Mouse (Mus musculus) heart, embryonic 12.5 days (tissue): ENCODE data around the gene Scn4a. TPM values are rescaled to one million over a fixed set of nuclear protein-coding genes. Genes with fewer than 3 reads are reported as not detected.

Source experiments
- ATAC-seq: fragments of 200-750 bp; cut with Nextera tagmentation; 2 replicates; pipeline ENCODE4 v1.8.0; 2017; ENCODE audit warnings: moderate TSS enrichment, moderate library complexity; ENCODE audit not compliant: insufficient number of reproducible peaks, low FRiP score
- H3K27ac ChIP-seq: fragments of 300-500 bp; sonication (generic); 2 replicates; pipeline ENCODE4 v1.5.1; 2016; ENCODE audit warnings: mild to moderate bottlenecking, moderate library complexity; ENCODE audit not compliant: poor library complexity, severe bottlenecking
- H3K27me3 ChIP-seq: fragments of 300-500 bp; sonication (generic); replicated peaks from 2 replicates; pipeline ENCODE4 v1.6.1; 2016; ENCODE audit warnings: mild to moderate bottlenecking, moderate library complexity
- H3K36me3 ChIP-seq: fragments of 300-500 bp; sonication (generic); 2 replicates; pipeline ENCODE4 v1.6.1; 2016; ENCODE audit warnings: mild to moderate bottlenecking, moderate library complexity
- H3K4me1 ChIP-seq: fragments of 300-500 bp; sonication (generic); replicated peaks from 2 replicates; pipeline ENCODE4 v1.6.1; 2016; ENCODE audit warnings: mild to moderate bottlenecking
- H3K4me2 ChIP-seq: fragments of 300-500 bp; sonication (generic); 2 replicates; pipeline ENCODE4 v1.6.1; 2016; ENCODE audit warnings: mild to moderate bottlenecking, moderate library complexity
- H3K4me3 ChIP-seq: fragments of 300-500 bp; sonication (generic); 2 replicates; pipeline ENCODE4 v1.5.1; 2016; ENCODE audit warnings: mild to moderate bottlenecking
- H3K9ac ChIP-seq: fragments of 300-500 bp; sonication (generic); 2 replicates; pipeline ENCODE4 v1.6.1; 2016; ENCODE audit warnings: mild to moderate bottlenecking, moderate library complexity
- H3K9me3 ChIP-seq: fragments of 300-500 bp; sonication (generic); replicated peaks from 2 replicates; pipeline ENCODE4 v1.6.1; 2016; ENCODE audit warnings: mild to moderate bottlenecking, moderate library complexity
- WGBS: fragments of 180-500 bp; shearing (Covaris S2); methylation state at CpG from one replicate; pipeline ENCODE4 v1.1.7; 2016; 5-methylcytosine and 5-hydroxymethylcytosine counted together
- polyA plus RNA-seq: library from polyadenylated mRNA; unstranded; fragments of >200 nt; fragmentation: Nextera tagmentation; extraction: Ambion mirVana; gene quantifications from 2 replicates; pipeline ENCODE4 v1.2.1, GENCODE M21; 2016

The Scn4a gene
- polyA plus RNA-seq, 1 experiment from 2014 or later: 0.08 TPM

DNA sequence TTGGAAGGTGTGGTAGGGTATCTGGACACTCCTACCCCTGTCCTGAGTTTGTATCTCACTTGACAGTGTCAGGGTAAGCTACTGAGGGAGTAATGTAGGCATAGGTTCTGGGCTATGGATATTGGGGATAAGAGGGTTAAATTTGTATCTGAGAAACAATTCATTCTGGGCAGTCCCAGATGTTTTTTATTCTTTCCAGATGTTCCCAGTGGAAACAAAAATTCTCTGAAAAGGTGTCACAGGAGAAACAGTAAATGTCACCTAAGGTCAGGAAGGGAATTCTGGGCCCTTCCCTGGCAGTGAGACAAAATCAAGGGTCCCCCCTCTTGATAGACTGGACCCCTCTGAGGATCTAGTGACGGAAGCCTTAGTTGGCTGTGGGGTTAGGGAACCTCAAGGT, 36.7 kb downstream of the Scn4a start:
- Histone ChIP-seq H3K4me3 (no peak overlapping the region), H3K9me3 (no peaks in the 10 kb centered on the region), H3K4me1 (peaks cover 14% of the 10 kb centered on the region), H3K4me2 (no peak overlapping the region), H3K36me3 (no peaks in the 10 kb centered on the region), H3K9ac (no peak overlapping the region), H3K27ac (no peak overlapping the region), H3K27me3 (no peaks in the 10 kb centered on the region)
- ATAC-seq: no peak
- 77% methylated on average over 1 of the region's 1 CpGs for WGBS

DNA sequence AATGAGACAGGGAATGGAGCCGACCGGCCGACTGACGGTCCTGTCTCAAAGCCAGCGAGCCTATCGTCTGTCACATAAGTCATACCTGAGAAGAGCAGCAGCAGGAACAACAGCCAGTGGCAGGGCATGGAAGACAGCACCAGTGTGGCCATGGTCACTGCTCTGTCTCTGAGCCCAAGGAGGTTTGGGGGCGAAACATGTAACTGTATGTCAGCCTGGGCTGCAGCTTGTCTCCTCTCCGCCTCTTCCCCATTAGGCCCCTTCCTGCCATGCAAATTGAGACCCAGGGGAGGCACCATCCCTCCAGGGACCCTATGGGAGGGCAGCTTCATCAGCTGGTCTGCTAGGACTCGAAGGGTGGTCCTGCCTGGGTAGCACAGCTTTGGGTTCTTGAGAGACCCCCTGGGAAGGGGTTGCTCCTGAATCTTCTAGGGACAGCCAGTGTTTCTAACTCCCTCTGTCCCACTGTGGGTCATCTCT, 38.7 kb downstream of the Scn4a start, which contains the start of gene Cd79b:
Gene Cd79b, minus strand, starts transcription at position 430 of the 480 bp plus-strand sequence.
- no peaks in the 10 kb centered on the region for H3K36me3 ChIP-seq
- H3K4me3 ChIP-seq: no peak within 1 kb of the TSS
- no peak within 1 kb of the TSS for H3K9ac ChIP-seq
- H3K4me1 ChIP-seq: peaks cover 14% of the 10 kb centered on the region
- no peak within 1 kb of the TSS for H3K4me2 ChIP-seq
- no peaks in the 10 kb centered on the region for H3K27me3 ChIP-seq
- H3K9me3 ChIP-seq: no peaks in the 10 kb centered on the region
- H3K27ac ChIP-seq: no peak within 1 kb of the TSS
- 63% methylated on average over 9 of the region's 9 CpGs for WGBS
- ATAC-seq: no peak

DNA sequence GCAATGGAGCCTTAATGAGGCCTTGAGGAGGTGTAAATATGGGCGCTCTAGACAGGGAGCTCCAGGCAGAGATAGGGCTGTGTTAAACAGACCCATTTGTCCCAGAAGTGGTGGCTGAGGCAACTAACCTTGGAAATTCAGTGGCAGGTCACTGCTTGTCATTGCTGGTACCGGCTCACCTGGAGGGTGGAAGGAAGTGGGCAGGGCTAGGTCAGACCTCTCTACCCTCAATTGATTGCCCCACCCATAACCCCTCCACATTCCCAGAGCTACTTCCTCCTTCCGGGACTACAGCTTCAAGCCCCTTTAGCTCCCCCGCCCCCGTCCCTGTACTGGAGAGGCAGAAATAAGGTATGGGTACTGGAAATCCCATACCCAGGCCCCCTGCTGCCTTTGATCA, 39.6 kb downstream of the Scn4a start:
- no peaks in the 10 kb centered on the region for H3K9me3 ChIP-seq
- H3K4me3 ChIP-seq: no peak overlapping the region
- no peaks in the 10 kb centered on the region for H3K27me3 ChIP-seq
- no peak overlapping the region for H3K27ac ChIP-seq
- H3K36me3 ChIP-seq: no peaks in the 10 kb centered on the region
- 62% methylated on average over 5 of the region's 5 CpGs for WGBS
- H3K9ac ChIP-seq: no peak overlapping the region
- no peak overlapping the region for H3K4me2 ChIP-seq
- peaks cover 9% of the 10 kb centered on the region for H3K4me1 ChIP-seq
- no peak for ATAC-seq

DNA sequence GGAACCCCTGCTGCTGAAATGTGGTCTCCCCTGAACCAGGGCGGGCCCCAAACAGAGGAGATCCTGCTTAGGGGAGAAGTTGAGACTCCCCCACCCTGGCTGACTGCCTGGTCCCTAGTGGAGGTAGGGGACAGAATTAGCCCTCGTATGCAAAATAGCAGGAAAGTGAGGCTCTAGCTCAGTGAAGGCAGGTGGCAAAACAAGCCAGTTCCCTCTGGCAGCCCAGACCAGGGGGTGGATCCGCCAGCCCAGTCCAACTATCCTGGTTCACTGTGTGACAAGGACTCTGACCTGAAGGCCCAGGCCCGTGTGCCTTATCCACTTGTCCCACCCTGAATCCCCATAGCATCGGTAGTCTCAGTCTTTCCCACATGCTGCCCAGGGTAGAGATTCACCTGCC, 43.0 kb downstream of the Scn4a start:
- 63% methylated on average over 5 of the region's 5 CpGs for WGBS
- Histone ChIP-seq H3K9ac (no peak overlapping the region), H3K4me1 (peaks cover 6% of the 10 kb centered on the region; the same call in 1 of the 2 replicates), H3K4me3 (no peak overlapping the region), H3K27ac (no peak overlapping the region), H3K27me3 (no peaks in the 10 kb centered on the region), H3K36me3 (no peaks in the 10 kb centered on the region), H3K9me3 (no peaks in the 10 kb centered on the region), H3K4me2 (no peak overlapping the region)
- no peak for ATAC-seq

DNA sequence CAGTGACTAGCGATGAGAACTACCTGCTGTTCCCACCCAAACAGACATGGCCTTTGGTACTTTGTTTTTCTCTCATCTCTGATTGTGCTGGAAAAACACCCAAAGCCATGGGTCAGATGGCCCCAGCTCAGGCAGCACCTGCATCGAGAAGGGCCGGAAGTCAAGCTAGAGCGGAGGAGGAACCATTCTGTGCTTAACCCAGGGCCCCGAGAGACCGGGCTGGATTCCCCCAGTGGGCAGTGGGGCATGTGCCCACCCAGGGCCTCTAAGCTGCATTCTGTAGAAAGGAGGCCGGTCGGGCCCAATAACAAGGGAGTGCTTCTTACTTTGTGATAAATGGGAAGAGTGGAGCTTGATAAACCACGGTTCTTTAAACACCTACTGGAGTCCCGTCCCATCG, 44.9 kb downstream of the Scn4a start:
- ATAC-seq: no peak
- 85% methylated on average over 11 of the region's 11 CpGs for WGBS
- Histone ChIP-seq H3K27me3 (no peaks in the 10 kb centered on the region), H3K9me3 (no peaks in the 10 kb centered on the region), H3K36me3 (no peaks in the 10 kb centered on the region), H3K4me2 (no peak overlapping the region), H3K4me3 (no peak overlapping the region), H3K9ac (no peak overlapping the region), H3K4me1 (no peaks in the 10 kb centered on the region), H3K27ac (no peak overlapping the region)

DNA sequence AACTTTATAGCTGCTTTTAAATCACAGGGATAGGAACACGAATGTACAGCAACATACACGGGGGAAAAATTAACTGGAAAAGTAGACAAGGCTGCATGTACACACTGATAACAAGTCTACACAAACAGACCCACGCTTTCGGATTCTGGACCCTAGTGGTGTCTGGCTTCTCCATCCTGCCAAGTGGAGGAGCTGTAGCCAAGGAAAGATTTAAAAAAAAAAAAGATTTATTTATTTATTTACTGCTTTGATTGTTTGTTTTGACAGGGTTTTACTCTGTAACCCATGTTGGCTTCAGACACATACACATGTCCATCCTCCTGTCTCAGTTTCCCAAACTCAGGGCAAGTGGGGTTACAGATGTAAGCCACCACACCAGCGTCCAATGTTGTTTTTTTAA, 45.7 kb downstream of the Scn4a start:
- Histone ChIP-seq H3K36me3 (no peaks in the 10 kb centered on the region), H3K9me3 (no peaks in the 10 kb centered on the region), H3K9ac (no peak overlapping the region), H3K27me3 (no peaks in the 10 kb centered on the region), H3K27ac (no peak overlapping the region), H3K4me2 (no peak overlapping the region), H3K4me3 (no peak overlapping the region), H3K4me1 (no peaks in the 10 kb centered on the region)
- no peak for ATAC-seq
- 64% methylated on average over 5 of the region's 5 CpGs for WGBS

DNA sequence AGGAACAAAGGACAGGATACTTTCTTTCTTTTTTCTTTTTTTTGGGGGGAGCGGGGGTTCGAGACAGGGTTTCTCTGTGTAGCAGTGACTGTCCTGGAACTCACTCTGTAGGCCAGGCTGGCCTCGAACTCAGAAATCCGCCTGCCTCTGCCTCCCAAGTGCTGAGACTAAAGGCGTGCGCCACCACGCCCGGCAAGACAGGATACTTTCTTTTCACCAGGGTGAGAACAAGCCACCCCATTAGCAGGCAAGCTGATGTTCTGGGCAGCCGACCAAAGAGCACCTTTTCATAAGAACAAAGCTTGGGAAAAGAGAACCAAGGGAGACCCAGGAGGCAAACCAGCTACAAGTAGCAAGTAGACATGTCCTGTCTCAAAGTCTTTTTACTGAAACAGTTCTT, 46.3 kb downstream of the Scn4a start:
- Histone ChIP-seq H3K27me3 (no peaks in the 10 kb centered on the region), H3K4me2 (no peak overlapping the region), H3K27ac (no peak overlapping the region), H3K4me3 (no peak overlapping the region), H3K36me3 (no peaks in the 10 kb centered on the region), H3K9me3 (no peaks in the 10 kb centered on the region), H3K9ac (no peak overlapping the region), H3K4me1 (no peaks in the 10 kb centered on the region)
- WGBS: 80% methylated on average over 9 of the region's 9 CpGs
- ATAC-seq: no peak

DNA sequence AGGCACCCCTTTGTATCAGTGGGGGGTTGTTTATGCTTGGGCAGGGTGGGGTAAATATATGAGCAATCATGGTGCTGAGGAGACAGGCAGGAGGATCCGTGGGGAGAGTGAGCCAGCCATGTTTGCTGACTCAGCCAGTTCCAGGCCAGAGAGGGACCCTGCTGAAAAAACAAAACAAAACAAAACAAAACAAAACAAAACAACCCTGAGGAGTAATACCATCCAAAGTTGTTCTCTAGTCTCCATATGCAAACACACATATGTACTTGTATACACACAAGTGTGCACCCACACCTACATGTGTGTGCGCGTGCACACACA, 47.1 kb downstream of the Scn4a start:
- Histone ChIP-seq H3K9me3 (no peaks in the 10 kb centered on the region), H3K4me3 (no peak overlapping the region), H3K36me3 (no peaks in the 10 kb centered on the region), H3K27ac (no peak overlapping the region), H3K4me2 (no peak overlapping the region), H3K9ac (no peak overlapping the region), H3K27me3 (no peaks in the 10 kb centered on the region), H3K4me1 (no peaks in the 10 kb centered on the region)
- ATAC-seq: no peak
- whole genome bisulfite sequencing: 85% methylated on average over 3 of the region's 3 CpGs

DNA sequence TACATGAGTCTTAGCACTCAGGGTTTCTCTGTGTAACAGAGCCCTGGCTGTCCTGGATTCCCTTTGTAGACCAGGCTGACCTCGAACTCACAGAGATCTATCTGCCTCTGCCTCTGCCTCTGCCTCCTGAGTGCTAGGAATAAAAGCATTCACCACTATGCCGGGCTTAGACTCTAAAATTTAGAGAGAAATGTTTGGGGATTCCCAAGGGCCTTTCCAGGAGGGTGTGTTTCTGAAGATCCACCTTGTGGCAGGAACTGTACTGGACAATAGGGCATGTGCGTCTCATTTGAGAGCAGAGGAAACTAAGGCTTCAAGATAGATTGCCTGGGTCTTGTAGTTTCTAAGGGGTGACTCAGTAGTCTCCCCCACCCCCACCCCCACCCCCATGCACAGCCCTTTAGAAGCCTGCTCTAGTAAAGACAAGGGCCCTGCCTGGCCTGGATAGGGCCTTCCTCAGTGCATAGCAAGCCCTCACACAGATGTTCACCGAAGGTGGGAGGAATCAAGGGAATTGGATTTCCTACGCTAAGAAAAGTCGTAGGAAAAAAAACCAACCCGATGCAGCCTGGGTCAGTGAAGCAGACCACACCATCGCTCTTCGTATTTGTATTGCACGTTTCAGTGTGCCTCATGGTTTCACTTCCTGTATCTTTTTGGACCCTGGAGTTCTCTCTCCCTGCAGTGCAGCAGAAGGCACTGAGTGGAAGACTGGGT, 47.6 kb downstream of the Scn4a start:
- no peak for ATAC-seq
- H3K4me1 ChIP-seq: no peaks in the 10 kb centered on the region
- H3K9me3 ChIP-seq: no peaks in the 10 kb centered on the region
- no peak overlapping the region for H3K27ac ChIP-seq
- no peak overlapping the region for H3K4me2 ChIP-seq
- no peak overlapping the region for H3K9ac ChIP-seq
- WGBS: 84% methylated on average over 10 of the region's 10 CpGs
- H3K4me3 ChIP-seq: no peak overlapping the region
- no peaks in the 10 kb centered on the region for H3K36me3 ChIP-seq
- no peaks in the 10 kb centered on the region for H3K27me3 ChIP-seq

DNA sequence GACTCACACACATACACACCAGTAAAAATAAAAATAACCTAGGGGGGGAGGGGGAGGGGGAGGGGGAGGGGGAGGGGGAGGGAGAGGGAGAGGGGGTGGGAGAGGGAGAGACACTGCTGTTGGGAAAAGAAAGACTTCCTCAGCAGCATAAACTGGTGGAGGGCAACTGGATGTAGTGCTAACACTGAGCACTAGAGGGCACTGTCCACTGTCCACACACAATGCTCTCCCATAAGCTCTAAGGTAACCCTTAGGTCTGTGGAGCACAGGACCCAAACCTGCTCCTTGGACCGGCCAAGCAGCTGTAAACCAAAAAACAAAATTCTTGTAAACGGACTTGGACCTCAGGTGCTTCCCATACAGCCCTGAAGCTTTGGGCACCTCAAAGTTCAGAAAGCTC, 50.5 kb downstream of the Scn4a start:
- ATAC-seq: no peak
- 20% methylated on average over 2 of the region's 2 CpGs for WGBS
- Histone ChIP-seq H3K9ac (no peak overlapping the region), H3K4me1 (no peaks in the 10 kb centered on the region), H3K4me3 (no peak overlapping the region), H3K4me2 (no peak overlapping the region), H3K36me3 (no peaks in the 10 kb centered on the region), H3K27me3 (no peaks in the 10 kb centered on the region), H3K27ac (no peak overlapping the region), H3K9me3 (no peaks in the 10 kb centered on the region)

DNA sequence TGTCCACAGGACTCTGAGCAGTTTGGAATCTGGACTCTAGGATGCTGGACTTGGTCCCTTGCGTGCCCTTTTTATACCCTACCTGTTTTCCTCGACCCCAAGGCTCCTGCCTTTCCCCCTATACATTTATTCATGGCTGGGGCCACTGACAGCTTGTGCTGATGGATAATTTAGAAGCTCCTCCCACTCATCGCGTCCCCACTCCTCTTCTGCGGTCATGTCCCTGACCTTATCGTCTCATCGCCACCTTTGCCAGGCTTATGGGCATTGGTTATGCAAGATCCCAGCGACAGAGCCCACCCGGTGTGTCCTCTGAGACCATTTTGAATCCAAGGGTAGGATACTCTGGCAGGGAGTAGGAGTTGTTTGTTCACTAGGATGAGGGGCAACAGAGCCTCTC, 51.3 kb downstream of the Scn4a start, which contains the start of gene Gh:
Gene Gh, minus strand, starts transcription at position 101 of the 400 bp plus-strand sequence.
- Histone ChIP-seq H3K27ac (no peak within 1 kb of the TSS), H3K9ac (no peak within 1 kb of the TSS), H3K4me2 (no peak within 1 kb of the TSS), H3K4me1 (no peaks in the 10 kb centered on the region), H3K9me3 (no peaks in the 10 kb centered on the region), H3K4me3 (no peak within 1 kb of the TSS), H3K27me3 (no peaks in the 10 kb centered on the region), H3K36me3 (no peaks in the 10 kb centered on the region)
- 69% methylated on average over 9 of the region's 9 CpGs for whole genome bisulfite sequencing
- ATAC-seq: no peak

DNA sequence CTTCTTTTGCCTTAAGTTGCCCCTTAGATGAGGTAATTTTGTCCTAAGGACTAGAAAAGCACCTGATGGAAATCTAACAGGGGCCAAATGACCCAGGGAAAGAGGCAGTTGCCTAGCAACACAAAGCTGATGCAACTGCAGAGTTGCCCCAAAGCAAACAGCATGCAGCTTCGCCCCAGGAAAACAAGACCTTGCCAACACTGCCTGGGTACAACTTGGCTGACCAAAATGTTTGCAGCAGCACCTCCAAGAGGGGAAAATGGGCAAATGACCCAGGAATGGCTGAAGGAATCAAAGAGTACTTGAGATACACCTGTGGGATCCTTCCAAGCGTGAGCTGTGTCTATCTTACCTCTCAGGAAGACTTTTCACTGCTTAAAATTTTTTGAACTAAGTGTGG, 61.2 kb downstream of the Scn4a start:
- no peak for ATAC-seq
- H3K4me3 ChIP-seq: no peak overlapping the region

More for the DNA sequence above, 61.2 kb downstream of the Scn4a start:
- Histone ChIP-seq H3K36me3 (no peaks in the 10 kb centered on the region), H3K27ac (no peak overlapping the region), H3K4me2 (no peak overlapping the region), H3K9ac (no peak overlapping the region), H3K9me3 (peaks cover 4% of the 10 kb centered on the region; the same call in 1 of the 2 replicates), H3K27me3 (no peaks in the 10 kb centered on the region), H3K4me1 (0 out of 2 replicates have a peak, but pooled peaks cover 4% of the 10 kb centered on the region)
- WGBS: 82% methylated on average over 2 of the region's 2 CpGs
